ENCODE assay signal across 9 mouse cellular contexts in genomic region chr6:53881623-53882022, GRCm38 (mm10).
A peak's percentile ranks its signal among the peaks of the same experiment; 100 is the strongest.
DNase-seq lines count a peak whose midpoint lies in the region; ATAC-seq and TF ChIP-seq lines count a peak whose summit lies in the region.
"Had no signal": no experiment of that assay in that cellular context is flagged by ENCODE, and none has a peak within 500 bp of the region (broad histone marks: within the 10 kb centered on the region; RNA-seq: fewer than 3 reads in every experiment).

No protein-coding gene starts in this region.

- H3K4me2 ChIP-seq in neural tube, embryonic 11.5 days (ENCODE audit: low read depth): no peak overlapping the region
- H3K4me2 ChIP-seq in forebrain, postnatal 0 days (ENCODE audit: low read depth): peak overlapping the region; percentile 49
- H3K4me2 ChIP-seq in intestine, postnatal 0 days (replicated peaks; ENCODE audit: low read depth): no peak overlapping the region

- DNase-seq in neural tube, embryonic 11.5 days (ENCODE audit: low spot score): no peak
- no peak for DNase-seq in neural tube, embryonic 10.5 days (ENCODE audit: extremely low spot score, low spot score)
- DNase-seq in forebrain, postnatal 0 days: peak; percentile 43
- no peak for DNase-seq in midbrain, embryonic 10.5 days (ENCODE audit: low spot score)
- no peak for DNase-seq in gastrocnemius, postnatal 36 days
- DNase-seq: kidney, adult 18-20 months had no signal

- ATAC-seq in neural tube, embryonic 11.5 days (ENCODE audit: insufficient read depth, low FRiP score, low TSS enrichment): peak; percentile 31
- peak; percentile 49 for ATAC-seq in forebrain, postnatal 0 days
- ATAC-seq in inflammation-experienced regulatory T-cells, adult 6 months: no peak
- no peak for ATAC-seq in intestine, postnatal 0 days

- no peaks in the 10 kb centered on the region for H3K9me3 ChIP-seq in neural tube, embryonic 11.5 days (ENCODE audit: control insufficient read depth, low read length)
- H3K9me3 ChIP-seq in forebrain, postnatal 0 days (ENCODE audit: low read length): no peaks in the 10 kb centered on the region
- no peaks in the 10 kb centered on the region for H3K9me3 ChIP-seq in midbrain, embryonic 10.5 days (replicated peaks)
- H3K9me3 ChIP-seq in intestine, postnatal 0 days (ENCODE audit: control insufficient read depth): no peaks in the 10 kb centered on the region
- H3K9me3 ChIP-seq: heart, embryonic 10.5 days had no signal

- H3K4me1 ChIP-seq in neural tube, embryonic 11.5 days (ENCODE audit: control insufficient read depth, insufficient read depth, low read length): peaks cover 3% of the 10 kb centered on the region; the same call in 1 of the 2 replicates
- peaks cover 12% of the 10 kb centered on the region for H3K4me1 ChIP-seq in forebrain, postnatal 0 days (ENCODE audit: insufficient read depth)
- H3K4me1 ChIP-seq in midbrain, embryonic 10.5 days: peaks cover 35% of the 10 kb centered on the region
- H3K4me1 ChIP-seq in intestine, postnatal 0 days (replicated peaks; ENCODE audit: control insufficient read depth, insufficient read depth, low read length): 0 out of 2 replicates have a peak, but pooled peaks cover 3% of the 10 kb centered on the region

- intact Hi-C loops in gastrocnemius, postnatal 36 days (cut with DNase I): no loop called here

- no peaks in the 10 kb centered on the region for H3K36me3 ChIP-seq in neural tube, embryonic 11.5 days (ENCODE audit: control insufficient read depth, insufficient read depth, low read length)
- H3K36me3 ChIP-seq in forebrain, postnatal 0 days (ENCODE audit: insufficient read depth): no peaks in the 10 kb centered on the region
- no peaks in the 10 kb centered on the region for H3K36me3 ChIP-seq in midbrain, embryonic 10.5 days
- no peaks in the 10 kb centered on the region for H3K36me3 ChIP-seq in intestine, postnatal 0 days (ENCODE audit: control insufficient read depth, insufficient read depth)
- H3K36me3 ChIP-seq: heart, embryonic 10.5 days had no signal

- TF ChIP-seq CTCF in forebrain, postnatal 0 days (IDR thresholded peaks at IDR 0.05; ENCODE audit: low read depth): no peak
- TF ChIP-seq CTCF in intestine, postnatal 0 days (IDR thresholded peaks at IDR 0.05; ENCODE audit: low read depth): no peak

- H3K4me3 ChIP-seq in neural tube, embryonic 11.5 days (ENCODE audit: low read depth, low read length): no peak overlapping the region
- no peak overlapping the region for H3K4me3 ChIP-seq in forebrain, postnatal 0 days (ENCODE audit: low read depth, low read length)
- H3K4me3 ChIP-seq in midbrain, embryonic 10.5 days: no peak overlapping the region
- H3K4me3 ChIP-seq in intestine, postnatal 0 days (ENCODE audit: low read depth, low read length): no peak overlapping the region

- H3K27me3 ChIP-seq in neural tube, embryonic 11.5 days (ENCODE audit: control insufficient read depth, insufficient read depth, low read length): no peaks in the 10 kb centered on the region
- H3K27me3 ChIP-seq in forebrain, postnatal 0 days (ENCODE audit: insufficient read depth, low read length): no peaks in the 10 kb centered on the region; the same call in 1 of the 2 replicates
- peaks cover 4% of the 10 kb centered on the region; the same call in 1 of the 2 replicates for H3K27me3 ChIP-seq in midbrain, embryonic 10.5 days (ENCODE audit: low read depth, poor library complexity, severe bottlenecking)
- H3K27me3 ChIP-seq in intestine, postnatal 0 days (replicated peaks; ENCODE audit: control insufficient read depth, insufficient read depth, low read length): no peaks in the 10 kb centered on the region

- H3K9ac ChIP-seq in neural tube, embryonic 11.5 days (ENCODE audit: low read length): no peak overlapping the region
- peak overlapping the region; percentile 44; the same call in 1 of the 2 replicates for H3K9ac ChIP-seq in forebrain, postnatal 0 days
- no peak overlapping the region for H3K9ac ChIP-seq in intestine, postnatal 0 days (ENCODE audit: low read depth, low read length)

- H3K27ac ChIP-seq in neural tube, embryonic 11.5 days (ENCODE audit: low read depth, low read length): 0 out of 2 replicates have a peak overlapping the region, but pooled peaks have one; percentile 3
- H3K27ac ChIP-seq in forebrain, postnatal 0 days (ENCODE audit: low read depth, low read length): peak overlapping the region; percentile 59; the same call in 1 of the 2 replicates
- peak overlapping the region; percentile 82 for H3K27ac ChIP-seq in midbrain, embryonic 10.5 days (replicated peaks)
- H3K27ac ChIP-seq in intestine, postnatal 0 days (ENCODE audit: low read depth, low read length): no peak overlapping the region

- 25% methylated on average over 10 of the region's 10 CpGs for WGBS in neural tube, embryonic 11.5 days
- WGBS in forebrain, postnatal 0 days: 7% methylated on average over 10 of the region's 10 CpGs
- 35% methylated on average over 10 of the region's 10 CpGs for WGBS in midbrain, embryonic 10.5 days
- WGBS in intestine, postnatal 0 days: 52% methylated on average over 10 of the region's 10 CpGs

Comparison
In these comparisons a context has a peak if more than half of its experiments do, and no peak if none do; other contexts are left out.
1. ATAC-seq: peak in neural tube, embryonic 11.5 days (single experiment) and forebrain, postnatal 0 days (single experiment); none in inflammation-experienced regulatory T-cells, adult 6 months (single experiment) and intestine, postnatal 0 days (single experiment).